In the genomic region with DNA sequence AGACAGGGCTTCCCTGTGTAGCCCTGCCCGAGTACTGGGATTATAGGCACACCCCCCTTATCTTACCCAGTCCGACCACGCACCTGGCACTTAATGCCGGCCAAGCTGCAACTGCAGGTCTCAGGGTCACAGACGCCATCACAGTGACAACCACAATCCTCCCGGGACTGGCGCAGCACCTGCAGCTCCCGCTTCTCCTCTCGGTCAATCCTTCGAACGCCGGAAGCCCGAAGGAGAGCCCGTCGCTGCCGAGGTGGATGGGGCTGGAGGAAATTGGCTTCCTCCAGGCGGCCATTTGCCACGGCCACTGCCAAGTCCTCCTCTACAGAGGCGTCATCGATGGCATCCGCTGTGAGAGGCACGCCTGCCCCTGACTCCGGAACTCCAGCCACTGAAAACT, we compare ENCODE assay signal across 20 mouse cellular contexts. TPM values are rescaled to one million over a fixed set of nuclear protein-coding genes. Genes with fewer than 3 reads are reported as not detected.
DNase-seq lines count a peak whose midpoint lies in the region; ATAC-seq and TF ChIP-seq lines count a peak whose summit lies in the region.
"Had no signal": no experiment of that assay in that cellular context is flagged by ENCODE, and none has a peak within 500 bp of the region (broad histone marks: within the 10 kb centered on the region; RNA-seq: fewer than 3 reads in every experiment).

No protein-coding gene starts in this region.

- ATAC-seq in cerebellum, adult (ENCODE audit: insufficient number of reproducible peaks, low FRiP score, low TSS enrichment) = no peak
- ATAC-seq: forebrain, embryonic 15.5 days; intestine, embryonic 16.5 days had no signal

- no peak for TF ChIP-seq CTCF in cerebellum, adult 2 months (IDR thresholded peaks at IDR 0.05; ENCODE audit: borderline replicate concordance, insufficient read depth, low read depth, low read length)
- TF ChIP-seq CTCF in gastrocnemius, adult 2 months (IDR thresholded peaks at IDR 0.05) = no peak

- peaks cover 62% of the 10 kb centered on the region for H3K4me1 ChIP-seq in cerebellum, adult 2 months (ENCODE audit: control insufficient read depth, insufficient read depth, low read length)
- H3K4me1 ChIP-seq in ES-E14 (ENCODE audit: control insufficient read depth in 2 of 2, insufficient read depth in 2 of 2, low read length in 2 of 2, poor library complexity in 1 of 2) = peaks cover 0 to 23% of the 10 kb centered on the region in 2 experiments

- H3K4me3 ChIP-seq in cerebellum, adult 2 months (replicated peaks; ENCODE audit: insufficient read depth, low read depth, low read length) = no peak overlapping the region
- H3K4me3 ChIP-seq in gastrocnemius, adult 2 months = no peak overlapping the region
- H3K4me3 ChIP-seq in ES-E14 (ENCODE audit: insufficient read depth in 1 of 2, low read depth in 1 of 2, low read length in 2 of 2, poor library complexity in 1 of 2, severe bottlenecking in 1 of 2) = no peak overlapping the region
- H3K4me3 ChIP-seq: embryonic facial prominence, embryonic 15.5 days; erythroblast, embryonic 14.5 days; forebrain, embryonic 10.5 days; forebrain, embryonic 15.5 days; heart, embryonic 13.5 days; hindbrain, embryonic 13.5 days had no signal

- intact Hi-C loops in gastrocnemius, adult 2 months (cut with DNase I) = no loop called here
- intact Hi-C loops in left cerebral cortex, postnatal 4 days (cut with DNase I) = no loop called here

- peak; percentile 24 to 48 for DNase-seq in cerebellum, adult 2 months
- DNase-seq in gastrocnemius, adult 2 months = no peak
- no peak for DNase-seq in gastrocnemius, postnatal 10 days
- peak; percentile 59 for DNase-seq in left cerebral cortex, postnatal 4 days
- DNase-seq in left cerebral cortex, adult 8-10 months (ENCODE audit: low spot score in 2 of 2) = no peak
- no peak for DNase-seq in ES-E14 (ENCODE audit: low read depth, low spot score)
- no peak for DNase-seq in right cerebral cortex, postnatal 36 days (ENCODE audit: low spot score in 2 of 2)
- DNase-seq: adrenal gland, postnatal 25 days; embryo, embryonic 11 days had no signal

- in situ Hi-C loops in ES-E14 (cut with MboI; ENCODE audit: low sequenced_read_pairs in 2 of 2, unreplicated experiment in 2 of 2) = no loop called here

- peaks cover 42% of the 10 kb centered on the region for H3K36me3 ChIP-seq in ES-E14 (ENCODE audit: control insufficient read depth, insufficient read depth, low read length, poor library complexity, severe bottlenecking)
- H3K36me3 ChIP-seq: forebrain, embryonic 15.5 days had no signal

- no peak for TF ChIP-seq POLR2A in cerebellum, adult 2 months (IDR thresholded peaks at IDR 0.05; ENCODE audit: borderline replicate concordance, insufficient read depth, low read length)

- no peaks in the 10 kb centered on the region for H3K9me3 ChIP-seq in ES-E14 (ENCODE audit: control insufficient read depth, insufficient read depth, low read depth, low read length)
- H3K9me3 ChIP-seq: embryonic facial prominence, embryonic 15.5 days; forebrain, embryonic 15.5 days; heart, embryonic 13.5 days; hindbrain, embryonic 13.5 days had no signal

- no peak overlapping the region for H3K27ac ChIP-seq in cerebellum, adult 2 months (ENCODE audit: insufficient read depth, low read length)
- peak overlapping the region; percentile 66; the same call in 1 of the 2 replicates for H3K27ac ChIP-seq in gastrocnemius, adult 2 months
- no peak overlapping the region for H3K27ac ChIP-seq in ES-E14 (ENCODE audit: insufficient read depth, low read depth, low read length, poor library complexity, severe bottlenecking)
- H3K27ac ChIP-seq: embryonic facial prominence, embryonic 15.5 days; forebrain, embryonic 10.5 days; forebrain, embryonic 15.5 days; heart, embryonic 13.5 days; hindbrain, embryonic 13.5 days had no signal

- no peaks in the 10 kb centered on the region for H3K27me3 ChIP-seq in cerebellum, adult 2 months (ENCODE audit: control insufficient read depth, insufficient read depth, low read length)
- H3K27me3 ChIP-seq: embryonic facial prominence, embryonic 15.5 days; forebrain, embryonic 15.5 days; heart, embryonic 13.5 days; hindbrain, embryonic 13.5 days had no signal

- 48% methylated on average over 23 of the region's 23 CpGs for WGBS in cerebellum, adult 2 months

- peak overlapping the region; percentile 9; the same call in 1 of the 2 replicates for H3K9ac ChIP-seq in ES-E14 (ENCODE audit: insufficient read depth, low read depth, low read length, poor library complexity, severe bottlenecking)
- H3K9ac ChIP-seq: embryonic facial prominence, embryonic 15.5 days; forebrain, embryonic 15.5 days; heart, embryonic 13.5 days; hindbrain, embryonic 13.5 days had no signal

TF ChIP-seq in ES-E14, 5 proteins besides CTCF, POLR2A, EP300 and RAD21:
- TF ChIP-seq MAFK (IDR thresholded peaks at IDR 0.05; ENCODE audit: insufficient read depth, low read depth, low read length) (no peak), CHD2 (IDR thresholded peaks at IDR 0.05; ENCODE audit: low read depth, low read length) (no peak), ZC3H11A (IDR thresholded peaks at IDR 0.05; ENCODE audit: borderline replicate concordance, low read depth, low read length) (no peak), ZNF384 (IDR thresholded peaks at IDR 0.05; ENCODE audit: low read depth, low read length) (no peak), HCFC1 (IDR thresholded peaks at IDR 0.05; ENCODE audit: borderline replicate concordance, insufficient read depth, low read length) (no peak)

RNA-seq across cellular contexts. Expression of gene Csrnp1, which starts 11.2 kb away (rescaled TPM):
- polyA plus RNA-seq in cerebellum, adult 2 months (2012; rRNA removed) = 11.1 and 12.6 TPM in 2 replicates
- total RNA-seq in gastrocnemius, adult 2 months (2021) = 10 to 100 TPM in 1 of 2 experiments, 1 to 10 TPM in 1; 5.9 to 12.0 TPM
- total RNA-seq in gastrocnemius, postnatal 10 days (2021) = 1 to 10 TPM; 2.6 to 3.4 TPM
- 1 to 10 TPM; 2.9 to 3.7 TPM for total RNA-seq in left cerebral cortex, postnatal 4 days (2021)
- total RNA-seq in left cerebral cortex, adult 8-10 months (2022) = 10 to 100 TPM; 13.4 to 25.5 (median 14.7) TPM
- 40.6 and 57.8 TPM in 2 replicates for total RNA-seq in ES-E14 (2012; rRNA removed)

RNA-seq across cellular contexts. Expression of gene Ttc21a, which starts 35.9 kb away (rescaled TPM):
- 0.56 and 1.2 TPM in 2 replicates for polyA plus RNA-seq in cerebellum, adult 2 months (2012; rRNA removed)
- total RNA-seq in gastrocnemius, adult 2 months (2021) = not detected
- under 1 TPM in 1 of 2 experiments, not detected in 1; 0.11 TPM for total RNA-seq in gastrocnemius, postnatal 10 days (2021)
- 1 to 10 TPM; 1.4 to 1.5 TPM for total RNA-seq in left cerebral cortex, postnatal 4 days (2021)
- total RNA-seq in left cerebral cortex, adult 8-10 months (2022) = 1 to 10 TPM in 1 of 4 experiments, under 1 TPM in 3; 0.70 to 1.2 (median 0.81) TPM
- 0.40 and 0.79 TPM in 2 replicates for total RNA-seq in ES-E14 (2012; rRNA removed)
- total RNA-seq: gastrocnemius, postnatal 14 days; heart, postnatal 36 days had no signal
- polyA plus RNA-seq: erythroblast, embryonic 14.5 days had no signal

RNA-seq across cellular contexts. Expression of gene Gorasp1, which starts 35.9 kb away (rescaled TPM):
- polyA plus RNA-seq in cerebellum, adult 2 months (2012; rRNA removed) = 22.1 and 23.6 TPM in 2 replicates
- 10 to 100 TPM; 20.5 to 21.4 TPM for total RNA-seq in gastrocnemius, adult 2 months (2021)
- total RNA-seq in gastrocnemius, postnatal 10 days (2021) = 10 to 100 TPM; 16.2 to 17.6 TPM
- 10 to 100 TPM; 20.2 to 22.8 TPM for total RNA-seq in left cerebral cortex, postnatal 4 days (2021)
- total RNA-seq in left cerebral cortex, adult 8-10 months (2022) = 10 to 100 TPM; 32.8 to 40.9 (median 36.8) TPM
- 16.8 and 21.5 TPM in 2 replicates for total RNA-seq in ES-E14 (2012; rRNA removed)

RNA-seq across cellular contexts. Expression of gene Xirp1, which starts 50.1 kb away (rescaled TPM):
- 0.03 and 0.05 TPM in 2 replicates for polyA plus RNA-seq in cerebellum, adult 2 months (2012; rRNA removed)
- 100 to 1,000 TPM in 1 of 2 experiments, 10 to 100 TPM in 1; 70.1 to 116 TPM for total RNA-seq in gastrocnemius, adult 2 months (2021)
- 10 to 100 TPM; 58.2 to 84.6 TPM for total RNA-seq in gastrocnemius, postnatal 10 days (2021)
- total RNA-seq in left cerebral cortex, postnatal 4 days (2021) = under 1 TPM in 1 of 2 experiments, not detected in 1; 0.06 TPM
- total RNA-seq in left cerebral cortex, adult 8-10 months (2022) = under 1 TPM; 0.07 to 0.51 (median 0.31) TPM
- total RNA-seq in ES-E14 (2012; rRNA removed) = 0.05 and 0.13 TPM in 2 replicates
- total RNA-seq: common myeloid progenitor, adult 5-6 weeks had no signal
- polyA plus RNA-seq: erythroblast, embryonic 14.5 days; forebrain, embryonic 10.5 days; forebrain, embryonic 15.5 days had no signal

Comparison
In these comparisons a context has a peak if more than half of its experiments do, and no peak if none do; other contexts are left out.
1. DNase-seq: peak in cerebellum, adult 2 months (2 of 2) and left cerebral cortex, postnatal 4 days (single experiment); none in gastrocnemius, adult 2 months (single experiment), gastrocnemius, postnatal 10 days (single experiment), left cerebral cortex, adult 8-10 months (0 of 2), ES-E14 (single experiment) and right cerebral cortex, postnatal 36 days (0 of 2).